Mouse (Mus musculus): ENCODE data around the gene Fnbp1. TPM values are rescaled to one million over a fixed set of nuclear protein-coding genes. Genes with fewer than 3 reads are reported as not detected.

Fnbp1 gene
- total RNA-seq, 2 experiments from 2014 or later, result 7.9 to 13.2 TPM

DNA sequence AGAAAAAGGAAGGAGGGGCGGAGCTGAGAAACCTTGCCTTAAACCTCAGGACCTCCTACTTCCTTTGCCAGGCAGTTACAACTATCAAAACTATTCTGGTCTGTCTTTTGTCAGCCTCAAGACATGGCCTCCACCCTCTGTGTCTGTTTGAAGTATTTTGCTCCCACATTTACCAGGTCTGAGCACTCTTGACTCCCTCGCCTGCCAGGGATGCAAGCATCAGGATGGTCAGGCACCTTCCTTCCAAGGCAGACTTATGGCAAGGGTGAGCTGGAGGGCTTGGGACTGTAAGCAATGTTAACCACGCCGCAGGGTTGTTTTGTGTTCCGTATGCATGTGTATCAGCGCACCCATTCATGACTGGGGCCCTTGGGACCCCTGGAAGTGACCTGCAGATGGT, 1.5 kb upstream of the Fnbp1 start:
- no peak for DNase-seq
- no peak for TF ChIP-seq CTCF (IDR thresholded peaks at IDR 0.05)
- intact Hi-C loops (cut with DNase I), result no loop called here
- Histone ChIP-seq H3K4me3 (no peak overlapping the region), H3K27ac (peak overlapping the region; percentile 31)

DNA sequence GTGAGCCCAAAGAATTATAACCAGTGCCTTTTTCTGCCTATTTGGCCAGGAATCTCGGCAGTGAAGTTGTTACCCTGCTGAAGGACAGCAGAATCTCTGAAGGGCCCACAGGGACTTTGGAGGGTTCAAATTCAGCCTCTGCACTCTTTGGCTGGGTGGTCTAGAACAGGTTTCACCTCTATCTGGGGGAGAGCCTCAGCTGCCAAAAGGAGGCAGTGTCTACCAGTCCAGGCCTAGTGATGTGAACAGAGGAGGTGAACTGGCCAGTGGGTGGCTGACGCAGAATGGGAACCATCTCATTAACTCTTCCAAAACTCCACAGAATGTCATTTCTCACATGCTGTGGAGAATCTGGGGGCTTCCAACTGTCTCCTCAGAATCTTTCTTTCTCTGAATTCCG, 697 bp upstream of the Fnbp1 start:
- peak overlapping the region; percentile 92 for H3K27ac ChIP-seq

DNA sequence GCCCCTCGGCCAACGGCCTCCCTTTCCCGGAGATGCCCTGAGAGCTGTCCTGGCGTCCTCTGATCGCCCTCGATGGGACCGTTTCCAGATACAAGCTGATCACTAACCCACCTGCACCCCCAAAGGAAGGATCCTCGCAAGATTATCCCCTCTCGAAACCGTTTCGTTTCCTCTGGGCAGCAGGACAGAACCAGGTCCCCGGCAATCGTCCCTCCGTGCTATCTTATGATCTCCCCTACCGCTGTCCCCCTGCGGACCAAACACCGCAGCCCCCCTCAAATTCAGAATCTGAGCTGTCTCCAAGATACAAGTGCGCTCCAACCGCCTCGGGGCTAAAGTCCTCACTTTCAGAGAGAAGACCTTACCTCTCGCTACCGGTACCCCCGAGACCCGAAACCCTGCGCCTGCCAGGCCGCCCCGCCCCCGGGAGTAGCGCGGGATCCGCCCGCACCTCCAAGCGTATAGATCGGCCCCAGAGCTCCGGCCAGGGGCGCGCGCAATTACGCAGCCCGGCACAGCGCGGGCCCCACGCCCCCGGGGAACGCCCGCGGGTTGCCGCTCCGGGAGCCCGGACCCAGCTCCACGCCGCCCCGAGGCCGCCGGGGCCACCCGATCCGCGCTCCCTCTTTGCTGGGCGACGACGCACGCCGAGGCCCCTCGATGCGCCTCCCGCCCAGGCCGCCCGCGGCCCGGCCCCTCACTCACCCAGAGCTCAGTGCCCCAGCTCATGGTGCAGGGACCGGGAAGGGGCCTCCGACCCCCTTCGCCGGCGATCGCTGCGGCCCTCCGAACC, 538 bp downstream of the Fnbp1 start:
- TF ChIP-seq CTCF (IDR thresholded peaks at IDR 0.05), result no peak
- DNase-seq, result peak; percentile 50
- Histone ChIP-seq H3K27ac (peak overlapping the region; percentile 92), H3K4me3 (peak overlapping the region; percentile 93)
- intact Hi-C loops (cut with DNase I), result no loop called here

More for the DNA sequence above, 697 bp upstream of the Fnbp1 start:
- TF ChIP-seq CTCF (IDR thresholded peaks at IDR 0.05), result no peak
- DNase-seq, result no peak
- peak overlapping the region; percentile 93 for H3K4me3 ChIP-seq
- intact Hi-C loops (cut with DNase I), result no loop called here

DNA sequence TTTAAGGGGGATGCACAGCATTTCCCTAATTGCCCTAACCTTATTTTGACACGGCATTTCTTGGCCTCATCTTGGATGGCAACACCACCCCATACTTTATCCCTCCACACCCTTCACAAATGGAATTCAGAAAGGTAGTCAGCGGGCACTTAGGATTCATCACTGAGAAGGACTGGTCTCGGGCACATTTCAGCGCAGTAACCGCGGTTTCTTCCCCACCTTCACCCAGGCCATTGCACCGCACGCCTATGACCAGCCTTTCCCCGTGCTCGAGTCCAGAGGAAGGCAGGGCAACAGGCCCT, 1.1 kb downstream of the Fnbp1 start:
- Histone ChIP-seq H3K27ac (peak overlapping the region; percentile 92), H3K4me3 (peak overlapping the region; percentile 93)
- intact Hi-C loops (cut with DNase I), result no loop called here
- DNase-seq, result peak; percentile 45
- TF ChIP-seq CTCF (IDR thresholded peaks at IDR 0.05), result no peak

DNA sequence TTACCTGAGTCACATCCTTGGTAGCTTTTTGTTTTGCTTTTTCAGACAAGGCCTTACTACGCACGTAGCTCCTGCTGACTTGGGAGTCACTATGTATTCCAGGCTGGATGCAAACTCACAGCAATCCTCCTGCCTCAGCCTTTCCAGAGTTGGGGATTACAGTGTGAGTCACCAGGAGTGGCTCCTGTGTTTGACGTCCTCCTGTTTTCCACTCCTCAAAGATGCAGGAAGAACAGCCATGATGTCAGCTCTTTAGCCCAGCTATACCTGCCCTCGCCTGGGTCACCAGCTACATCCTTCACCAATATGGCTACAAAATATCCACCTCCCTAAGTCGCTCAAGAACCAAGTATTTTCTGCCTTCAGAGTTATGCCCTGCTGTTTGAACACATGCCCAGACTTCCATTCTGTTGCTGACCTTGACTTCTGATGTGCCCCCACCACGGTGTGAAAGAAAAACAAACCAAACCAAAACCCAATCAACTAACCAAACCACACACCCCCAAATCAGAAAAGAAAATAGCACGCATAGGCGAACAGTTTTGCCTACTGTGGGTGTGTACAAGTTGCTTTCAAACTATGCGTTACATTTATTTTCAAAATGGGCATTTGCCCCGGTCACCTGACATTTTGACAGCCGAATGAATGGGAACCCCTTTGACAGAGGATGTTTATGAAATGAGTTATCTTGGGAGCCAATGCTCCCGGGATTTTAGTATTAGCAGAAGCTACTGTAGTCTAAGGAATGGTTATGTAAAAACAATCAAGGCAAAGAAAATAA, 1.6 kb downstream of the Fnbp1 start:
- peak overlapping the region; percentile 93 for H3K4me3 ChIP-seq
- no peak for DNase-seq
- H3K27ac ChIP-seq, result peak overlapping the region; percentile 92; the same call in 1 of the 2 replicates
- intact Hi-C loops (cut with DNase I), result no loop called here
- TF ChIP-seq CTCF (IDR thresholded peaks at IDR 0.05), result no peak

DNA sequence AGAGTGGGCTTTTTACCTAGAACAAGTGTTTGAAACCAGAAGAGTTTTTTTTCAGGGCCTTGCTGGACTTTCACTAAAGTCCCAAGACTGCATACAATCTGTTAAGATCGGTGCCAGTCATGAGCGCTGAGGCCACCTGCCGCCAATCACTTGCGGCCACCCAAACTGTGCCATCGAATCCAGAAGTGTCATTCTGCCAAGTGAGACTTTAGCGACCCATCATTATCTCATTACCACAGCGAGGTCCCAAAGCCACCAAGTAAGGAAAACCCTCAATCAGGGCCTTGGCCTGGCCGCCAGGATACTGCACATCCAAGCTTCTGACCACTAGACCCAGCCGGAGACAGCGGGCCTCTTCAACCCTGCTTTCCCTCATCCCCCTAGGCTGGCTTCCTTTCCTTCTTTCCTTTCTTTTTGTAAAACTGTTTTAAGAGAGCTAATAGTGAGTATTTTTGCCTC, 2.6 kb downstream of the Fnbp1 start:
- no peak overlapping the region for H3K4me3 ChIP-seq
- TF ChIP-seq CTCF (IDR thresholded peaks at IDR 0.05), result no peak
- intact Hi-C loops (cut with DNase I), result no loop called here
- H3K27ac ChIP-seq, result no peak overlapping the region
- DNase-seq, result no peak

DNA sequence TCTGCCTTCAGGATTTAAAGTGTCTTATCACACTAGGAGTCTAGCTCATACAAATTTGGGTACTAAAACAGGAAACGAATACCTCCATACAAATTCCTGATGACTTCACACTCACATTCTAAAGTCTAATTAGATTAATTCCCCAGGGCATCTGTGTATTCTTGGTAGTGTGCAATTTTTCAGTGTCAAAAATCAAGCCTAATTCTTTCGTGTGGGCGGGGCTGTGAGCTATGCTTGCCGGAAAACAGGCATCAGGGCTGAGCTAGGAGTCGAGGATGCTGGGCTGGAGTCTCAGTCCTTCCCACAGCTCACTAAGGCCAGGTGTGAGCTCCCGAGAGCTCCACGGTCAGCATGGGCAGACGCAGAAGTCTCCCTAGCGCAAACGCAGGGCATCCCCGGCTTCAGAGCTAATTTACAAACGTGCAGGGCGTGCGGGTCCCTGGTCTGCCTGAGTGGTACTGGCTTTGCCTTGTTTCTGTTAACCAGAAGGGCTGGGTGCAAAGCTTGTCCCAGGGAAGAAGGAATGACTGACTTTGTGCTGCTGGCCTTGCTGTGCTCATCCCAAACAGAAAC, 4.7 kb downstream of the Fnbp1 start:
- intact Hi-C loops (cut with DNase I), result no loop called here
- TF ChIP-seq CTCF (IDR thresholded peaks at IDR 0.05), result no peak
- DNase-seq, result no peak
- peak overlapping the region; percentile 4; the same call in 1 of the 2 replicates for H3K27ac ChIP-seq
- H3K4me3 ChIP-seq, result no peak overlapping the region

DNA sequence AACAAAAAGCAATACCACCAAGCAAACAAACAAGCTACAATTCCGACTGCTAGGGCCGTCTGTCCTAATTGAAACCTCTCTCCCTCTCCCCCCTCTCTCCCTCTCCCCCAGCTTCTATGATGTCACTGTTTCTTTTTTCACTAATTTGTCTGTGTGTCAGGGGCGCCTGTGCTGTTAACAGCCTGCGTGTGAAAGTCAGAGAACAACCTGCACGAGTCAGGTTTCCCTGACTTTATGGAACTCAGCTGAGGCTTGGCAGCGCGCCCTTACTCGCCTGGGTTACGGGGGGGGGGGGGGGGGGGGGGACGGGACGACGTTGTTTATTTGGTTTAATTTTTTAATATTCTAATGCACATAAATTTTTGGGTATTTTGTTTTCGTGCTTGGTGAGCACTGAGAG, 5.5 kb downstream of the Fnbp1 start:
- Histone ChIP-seq H3K4me3 (no peak overlapping the region), H3K27ac (peak overlapping the region; percentile 49; the same call in 1 of the 2 replicates)
- TF ChIP-seq CTCF (IDR thresholded peaks at IDR 0.05), result no peak
- peak; percentile 47 for DNase-seq
- intact Hi-C loops (cut with DNase I), result no loop called here

DNA sequence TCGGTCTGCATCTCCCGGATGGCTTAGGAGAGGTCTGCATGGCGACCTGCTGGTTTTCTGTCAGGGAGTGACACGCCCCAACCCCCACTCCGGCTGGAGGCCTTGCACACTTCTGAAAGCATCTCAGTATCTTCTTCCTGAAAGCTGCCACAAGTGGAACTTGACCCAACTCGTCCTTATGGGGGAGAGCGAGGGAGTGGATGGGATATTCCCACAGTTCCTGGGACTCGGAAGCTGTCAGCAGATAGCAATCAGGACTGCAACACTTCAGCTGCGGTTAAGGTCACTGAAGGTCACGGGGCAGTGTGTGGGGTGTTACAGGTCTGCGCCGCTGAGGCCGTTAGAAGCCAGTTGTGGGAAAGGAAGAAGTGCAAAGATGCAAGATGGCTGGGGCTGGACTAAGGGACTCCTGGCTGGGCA, 6.3 kb downstream of the Fnbp1 start:
- DNase-seq, result no peak
- TF ChIP-seq CTCF (IDR thresholded peaks at IDR 0.05), result no peak
- intact Hi-C loops (cut with DNase I), result no loop called here
- peak overlapping the region; percentile 49; the same call in 1 of the 2 replicates for H3K27ac ChIP-seq
- no peak overlapping the region for H3K4me3 ChIP-seq

DNA sequence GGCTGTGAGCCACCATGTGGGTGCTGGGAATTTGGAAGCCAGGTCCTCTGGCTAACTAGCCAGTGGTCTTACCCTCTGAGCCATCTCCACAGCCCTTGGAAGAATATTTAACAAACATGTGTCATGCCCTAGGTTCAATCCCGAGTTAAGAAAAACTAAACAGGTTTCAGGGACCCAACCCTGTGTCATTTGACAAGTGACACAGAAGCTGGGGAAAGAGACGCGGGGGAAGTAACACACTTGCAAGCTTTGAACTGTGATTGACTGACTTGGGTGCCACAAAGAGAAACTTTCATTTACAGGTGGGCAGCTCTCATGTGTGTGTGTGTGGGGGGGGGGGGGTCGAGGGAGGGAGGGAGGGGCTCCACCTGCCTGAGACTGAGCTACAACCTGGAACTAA, 7.8 kb downstream of the Fnbp1 start:
- no peak for DNase-seq
- H3K27ac ChIP-seq, result no peak overlapping the region
- no peak overlapping the region for H3K4me3 ChIP-seq
- TF ChIP-seq CTCF (IDR thresholded peaks at IDR 0.05), result no peak
- intact Hi-C loops (cut with DNase I), result no loop called here

DNA sequence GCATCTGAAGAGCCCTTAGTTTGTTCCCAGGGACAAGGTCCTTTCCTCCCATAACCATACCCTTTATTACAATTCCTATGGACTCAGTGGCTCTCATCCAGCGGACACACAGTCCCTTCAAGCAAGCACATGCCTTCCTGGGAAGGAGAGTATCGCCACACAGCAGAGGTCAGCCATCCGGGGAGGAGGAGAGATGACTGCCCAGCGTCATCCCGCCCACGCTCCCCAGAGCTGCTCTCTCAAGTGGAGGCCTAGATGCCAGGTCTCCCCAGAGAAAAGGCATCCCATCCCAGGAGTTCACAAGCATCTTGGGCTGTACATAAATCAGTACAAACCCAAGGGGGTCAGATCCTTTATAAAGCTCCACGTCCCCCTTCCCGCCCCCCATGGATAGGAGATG, 9.1 kb downstream of the Fnbp1 start:
- H3K4me3 ChIP-seq, result no peak overlapping the region
- TF ChIP-seq CTCF (IDR thresholded peaks at IDR 0.05), result no peak
- intact Hi-C loops (cut with DNase I), result no loop called here
- no peak for DNase-seq
- H3K27ac ChIP-seq, result peak overlapping the region; percentile 43; the same call in 1 of the 2 replicates

DNA sequence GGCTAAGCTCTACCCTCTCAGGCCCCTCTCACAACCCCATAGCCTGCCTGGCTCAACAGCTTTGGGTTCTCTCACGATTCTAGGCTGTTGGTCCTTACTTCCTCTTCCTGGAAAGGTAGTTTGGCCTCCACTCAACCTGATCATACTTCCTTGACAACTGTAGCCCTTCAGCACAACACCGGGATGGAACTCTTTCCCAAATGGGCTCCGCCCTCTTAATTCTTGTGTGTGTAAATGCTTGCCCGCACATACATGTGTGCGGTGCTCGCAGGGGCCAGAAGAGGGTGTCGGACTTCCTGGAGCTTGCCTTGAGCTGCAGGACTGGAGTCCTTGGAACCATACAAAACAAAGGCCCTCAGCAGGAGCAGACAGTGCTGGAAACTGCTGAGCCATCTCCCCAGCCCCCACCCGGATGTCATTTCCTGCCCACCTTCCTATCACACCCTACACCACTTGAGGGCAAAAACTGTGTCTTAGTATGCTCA, 11.0 kb downstream of the Fnbp1 start:
- TF ChIP-seq CTCF (IDR thresholded peaks at IDR 0.05), result no peak; the same call in 1 of the 2 replicates
- intact Hi-C loops (cut with DNase I), result no loop called here

More for the DNA sequence above, 11.0 kb downstream of the Fnbp1 start:
- Histone ChIP-seq H3K27ac (peak overlapping the region; percentile 41; the same call in 1 of the 2 replicates), H3K4me3 (no peak overlapping the region)
- no peak for DNase-seq

Measured in gastrocnemius, adult 2 months (tissue).